Mouse (Mus musculus): ENCODE results near the gene Cttnbp2. TPM values are rescaled to one million over a fixed set of nuclear protein-coding genes. Genes with fewer than 3 reads are reported as not detected.

Cttnbp2 gene
- polyA plus RNA-seq, 1 experiment from 2014 or later, result 6.0 TPM

DNA sequence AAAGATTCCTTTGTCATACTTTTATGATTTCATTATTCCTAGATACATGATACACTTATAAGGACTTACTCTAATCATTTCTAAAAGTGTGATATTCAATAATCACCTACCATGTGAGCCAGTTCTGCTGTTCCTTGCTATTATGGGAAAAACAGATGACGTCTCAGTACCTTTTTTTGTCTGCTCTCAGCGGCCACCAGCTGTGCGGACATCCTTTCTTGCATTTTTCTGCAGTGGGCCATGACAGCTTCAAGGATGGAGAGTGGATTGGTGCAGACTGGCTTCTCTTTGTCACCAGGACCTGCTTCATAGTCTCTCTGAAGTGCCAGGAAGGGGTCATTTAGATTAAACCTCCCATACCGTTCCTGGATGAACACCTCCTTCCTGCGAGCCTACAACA is 66.6 kb downstream of the Cttnbp2 start:
- ATAC-seq (replicated peaks; ENCODE audit: extremely low read depth, insufficient read depth, low FRiP score), result no peak

DNA sequence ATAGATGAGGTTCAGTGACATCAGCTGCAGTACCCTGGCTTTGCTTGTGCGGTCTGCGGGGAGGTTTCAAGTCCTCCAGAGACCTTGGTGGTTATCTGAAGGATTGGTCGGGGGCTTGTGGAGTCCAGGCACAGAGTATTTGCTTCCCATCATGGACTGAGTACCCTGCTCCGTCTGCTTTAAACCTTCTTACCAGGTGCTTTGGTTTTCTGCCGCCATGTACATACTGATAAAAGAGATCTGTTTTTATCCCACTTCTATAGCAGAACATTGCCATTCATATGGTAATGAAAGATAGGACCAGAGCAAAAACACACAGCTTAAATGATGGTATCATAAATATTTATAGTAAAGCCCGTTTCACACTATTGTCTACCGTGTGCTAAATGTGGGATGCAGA is 67.7 kb downstream of the Cttnbp2 start:
- Histone ChIP-seq H3K9me3 (replicated peaks; ENCODE audit: control insufficient read depth, low read length) (no peaks in the 10 kb centered on the region), H3K27me3 (ENCODE audit: control insufficient read depth, insufficient read depth, low read length) (no peaks in the 10 kb centered on the region), H3K4me3 (ENCODE audit: low read length) (no peak overlapping the region), H3K4me1 (ENCODE audit: control insufficient read depth, insufficient read depth, low read length) (no peaks in the 10 kb centered on the region), H3K4me2 (ENCODE audit: low read depth, low read length) (no peak overlapping the region), H3K36me3 (ENCODE audit: control insufficient read depth, insufficient read depth) (no peaks in the 10 kb centered on the region), H3K27ac (ENCODE audit: low read length) (no peak overlapping the region), H3K9ac (ENCODE audit: low read length) (no peak overlapping the region)
- 70% methylated on average over 7 of the region's 7 CpGs for WGBS
- no peak for ATAC-seq (replicated peaks; ENCODE audit: extremely low read depth, insufficient read depth, low FRiP score)

More for the DNA sequence above, 66.6 kb downstream of the Cttnbp2 start:
- Histone ChIP-seq H3K4me1 (ENCODE audit: control insufficient read depth, insufficient read depth, low read length) (no peaks in the 10 kb centered on the region), H3K9me3 (replicated peaks; ENCODE audit: control insufficient read depth, low read length) (no peaks in the 10 kb centered on the region), H3K27me3 (ENCODE audit: control insufficient read depth, insufficient read depth, low read length) (no peaks in the 10 kb centered on the region), H3K4me2 (ENCODE audit: low read depth, low read length) (no peak overlapping the region), H3K4me3 (ENCODE audit: low read length) (no peak overlapping the region), H3K27ac (ENCODE audit: low read length) (no peak overlapping the region), H3K36me3 (ENCODE audit: control insufficient read depth, insufficient read depth) (no peaks in the 10 kb centered on the region), H3K9ac (ENCODE audit: low read length) (no peak overlapping the region)
- 72% methylated on average over 5 of the region's 5 CpGs for WGBS

DNA sequence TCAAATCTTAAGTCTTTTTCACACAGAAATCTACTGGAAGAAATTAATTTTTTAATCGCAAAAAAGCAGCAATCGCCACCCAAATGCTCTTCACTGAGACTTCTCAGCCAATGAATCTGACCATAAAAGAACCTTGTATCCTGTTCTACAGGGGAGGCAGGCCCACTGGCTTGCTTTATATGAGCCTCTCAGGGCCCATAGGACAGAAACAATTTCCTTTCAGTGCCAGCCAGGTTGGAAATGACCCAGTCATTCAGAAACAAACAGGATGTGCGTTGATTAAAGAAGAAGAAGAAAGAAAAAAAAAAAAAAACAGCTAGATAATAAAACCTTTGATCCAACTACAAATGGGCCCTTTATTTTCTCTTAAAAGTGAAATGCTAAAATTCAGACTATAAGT is 68.3 kb downstream of the Cttnbp2 start:
- ATAC-seq (replicated peaks; ENCODE audit: extremely low read depth, insufficient read depth, low FRiP score), result no peak
- Histone ChIP-seq H3K4me3 (ENCODE audit: low read length) (no peak overlapping the region), H3K9ac (ENCODE audit: low read length) (no peak overlapping the region), H3K27me3 (ENCODE audit: control insufficient read depth, insufficient read depth, low read length) (no peaks in the 10 kb centered on the region), H3K27ac (ENCODE audit: low read length) (no peak overlapping the region), H3K36me3 (ENCODE audit: control insufficient read depth, insufficient read depth) (no peaks in the 10 kb centered on the region), H3K4me1 (ENCODE audit: control insufficient read depth, insufficient read depth, low read length) (no peaks in the 10 kb centered on the region), H3K9me3 (replicated peaks; ENCODE audit: control insufficient read depth, low read length) (no peaks in the 10 kb centered on the region), H3K4me2 (ENCODE audit: low read depth, low read length) (no peak overlapping the region)
- WGBS, result 69% methylated on average over 3 of the region's 3 CpGs

DNA sequence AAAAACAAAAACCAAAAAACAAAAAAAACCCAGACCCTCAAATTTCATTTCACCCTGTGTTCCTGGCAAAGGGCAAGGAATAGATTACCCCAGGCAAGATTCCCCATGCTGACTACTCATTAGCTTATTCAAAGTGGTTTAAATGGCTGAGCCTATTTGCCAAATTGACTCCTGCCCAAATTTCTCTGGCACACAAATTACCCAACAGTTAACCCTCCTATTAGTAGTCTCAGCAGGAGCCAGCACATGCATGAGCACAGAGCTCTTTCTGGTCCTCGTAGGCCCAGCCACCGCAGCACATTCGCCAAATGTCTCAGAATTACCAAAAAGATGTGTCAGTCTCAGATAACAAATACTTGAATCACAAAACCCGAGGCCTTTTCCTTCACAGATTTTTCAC is 68.9 kb downstream of the Cttnbp2 start:
- 60% methylated on average over 4 of the region's 4 CpGs for WGBS
- no peak overlapping the region for H3K9ac ChIP-seq (ENCODE audit: low read length)

DNA sequence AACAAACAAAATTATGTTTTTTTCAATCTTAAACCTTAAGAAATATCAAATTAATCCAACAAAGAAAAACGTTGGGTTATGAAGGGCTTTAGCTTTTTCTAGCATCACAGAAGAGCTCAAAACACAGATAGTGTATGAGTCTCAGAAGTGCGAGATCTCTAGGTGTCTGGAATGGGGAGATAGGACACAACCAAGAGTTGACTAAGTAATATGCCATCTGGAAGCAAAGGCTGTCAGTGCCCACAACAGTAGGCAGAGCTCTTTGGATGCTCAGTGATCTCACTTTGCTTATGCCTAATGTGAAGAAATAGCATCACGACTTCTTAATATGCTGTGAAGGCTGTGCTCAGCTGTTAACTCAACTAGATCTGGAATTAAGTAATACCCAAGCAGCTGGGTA is 72.3 kb downstream of the Cttnbp2 start:
- H3K9ac ChIP-seq (ENCODE audit: low read length), result no peak overlapping the region
- no peak overlapping the region for H3K4me3 ChIP-seq (ENCODE audit: low read length)
- no peak for ATAC-seq (replicated peaks; ENCODE audit: extremely low read depth, insufficient read depth, low FRiP score)
- no peaks in the 10 kb centered on the region for H3K9me3 ChIP-seq (replicated peaks; ENCODE audit: control insufficient read depth, low read length)
- no peak overlapping the region for H3K27ac ChIP-seq (ENCODE audit: low read length)
- no peaks in the 10 kb centered on the region for H3K27me3 ChIP-seq (ENCODE audit: control insufficient read depth, insufficient read depth, low read length)
- no peaks in the 10 kb centered on the region for H3K36me3 ChIP-seq (ENCODE audit: control insufficient read depth, insufficient read depth)
- WGBS, result 78% methylated on average over 3 of the region's 3 CpGs
- H3K4me1 ChIP-seq (ENCODE audit: control insufficient read depth, insufficient read depth, low read length), result peaks cover 3% of the 10 kb centered on the region; the same call in 1 of the 2 replicates
- H3K4me2 ChIP-seq (ENCODE audit: low read depth, low read length), result no peak overlapping the region

More for the DNA sequence above, 68.9 kb downstream of the Cttnbp2 start:
- Histone ChIP-seq H3K4me2 (ENCODE audit: low read depth, low read length) (no peak overlapping the region), H3K9me3 (replicated peaks; ENCODE audit: control insufficient read depth, low read length) (no peaks in the 10 kb centered on the region), H3K27ac (ENCODE audit: low read length) (no peak overlapping the region), H3K4me3 (ENCODE audit: low read length) (no peak overlapping the region), H3K27me3 (ENCODE audit: control insufficient read depth, insufficient read depth, low read length) (no peaks in the 10 kb centered on the region), H3K4me1 (ENCODE audit: control insufficient read depth, insufficient read depth, low read length) (peaks cover 3% of the 10 kb centered on the region; the same call in 1 of the 2 replicates), H3K36me3 (ENCODE audit: control insufficient read depth, insufficient read depth) (no peaks in the 10 kb centered on the region)
- no peak for ATAC-seq (replicated peaks; ENCODE audit: extremely low read depth, insufficient read depth, low FRiP score)

DNA sequence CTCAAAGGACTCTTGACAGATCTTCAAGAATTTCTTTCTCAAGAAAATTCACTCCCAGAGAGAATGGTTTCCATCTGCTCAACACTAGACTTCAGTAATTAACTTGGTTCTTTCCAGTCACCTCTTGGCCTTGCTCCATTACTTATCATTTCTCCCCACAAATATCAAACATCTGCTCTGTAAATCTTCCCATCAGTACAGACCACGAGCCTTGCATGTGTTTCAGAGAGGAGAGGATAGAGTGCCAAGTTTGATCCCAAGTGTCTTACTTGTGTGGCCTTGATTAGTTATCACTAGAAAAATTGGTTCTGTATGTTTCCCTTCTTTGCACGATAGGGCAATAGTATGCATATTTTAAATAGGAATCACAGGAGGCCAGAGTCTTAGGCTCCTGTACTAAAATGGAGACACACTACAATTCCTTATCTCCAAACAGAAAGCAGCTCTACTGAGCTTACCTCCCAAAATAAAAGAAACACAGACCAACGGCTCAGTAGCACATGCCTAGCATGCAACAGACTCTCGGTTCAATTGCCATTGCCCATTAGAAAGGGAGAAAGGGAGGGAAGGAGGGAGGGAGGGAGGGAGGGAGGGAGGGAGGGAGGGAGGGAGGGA is 73.6 kb downstream of the Cttnbp2 start:
- Histone ChIP-seq H3K27me3 (ENCODE audit: control insufficient read depth, insufficient read depth, low read length) (no peaks in the 10 kb centered on the region), H3K36me3 (ENCODE audit: control insufficient read depth, insufficient read depth) (no peaks in the 10 kb centered on the region), H3K9ac (ENCODE audit: low read length) (no peak overlapping the region), H3K4me3 (ENCODE audit: low read length) (no peak overlapping the region), H3K27ac (ENCODE audit: low read length) (no peak overlapping the region), H3K4me1 (ENCODE audit: control insufficient read depth, insufficient read depth, low read length) (peaks cover 5% of the 10 kb centered on the region), H3K9me3 (replicated peaks; ENCODE audit: control insufficient read depth, low read length) (no peaks in the 10 kb centered on the region), H3K4me2 (ENCODE audit: low read depth, low read length) (no peak overlapping the region)
- ATAC-seq (replicated peaks; ENCODE audit: extremely low read depth, insufficient read depth, low FRiP score), result no peak
- WGBS, result 24% methylated on average over 4 of the region's 4 CpGs

DNA sequence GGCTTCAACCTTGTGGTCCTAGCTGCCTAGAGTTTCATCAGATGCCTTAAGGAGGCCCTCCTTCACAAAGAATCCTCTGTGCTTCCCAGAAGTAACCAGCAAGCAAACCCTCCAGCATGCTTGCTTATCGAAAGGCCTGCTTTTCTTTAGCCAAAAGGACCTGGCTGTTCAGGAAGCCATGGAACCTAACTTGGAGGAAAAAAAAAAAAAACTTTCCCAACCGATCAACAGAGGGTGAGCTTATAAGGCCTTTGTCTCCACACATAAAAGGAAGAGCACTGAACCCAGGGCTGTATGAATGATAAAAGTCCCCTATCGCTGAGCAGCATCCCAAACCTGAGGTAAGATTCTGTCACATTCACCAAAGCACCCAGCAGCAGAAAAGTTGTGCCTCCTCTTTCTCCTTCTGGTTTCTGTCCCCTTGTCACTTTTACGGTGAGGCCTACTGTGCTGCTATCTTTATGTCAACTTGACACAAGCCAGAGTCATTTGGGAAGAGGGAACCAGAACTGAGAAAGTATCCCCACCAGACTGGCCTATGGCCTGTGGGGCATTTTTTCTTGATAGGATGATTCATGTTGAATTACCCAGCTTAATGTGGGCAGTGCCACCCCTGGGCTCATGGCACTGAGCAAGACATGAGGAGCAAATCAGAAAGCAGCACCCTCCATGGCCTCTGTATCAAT is 78.4 kb downstream of the Cttnbp2 start:
- ATAC-seq (replicated peaks; ENCODE audit: extremely low read depth, insufficient read depth, low FRiP score), result peak; percentile 72
- no peaks in the 10 kb centered on the region for H3K36me3 ChIP-seq (ENCODE audit: control insufficient read depth, insufficient read depth)
- no peak overlapping the region for H3K4me2 ChIP-seq (ENCODE audit: low read depth, low read length)
- no peak overlapping the region for H3K9ac ChIP-seq (ENCODE audit: low read length)
- no peaks in the 10 kb centered on the region for H3K27me3 ChIP-seq (ENCODE audit: control insufficient read depth, insufficient read depth, low read length)
- 23% methylated on average over 4 of the region's 4 CpGs for WGBS
- H3K27ac ChIP-seq (ENCODE audit: low read length), result peak overlapping the region; percentile 70
- H3K9me3 ChIP-seq (replicated peaks; ENCODE audit: control insufficient read depth, low read length), result no peaks in the 10 kb centered on the region
- peaks cover 18% of the 10 kb centered on the region for H3K4me1 ChIP-seq (ENCODE audit: control insufficient read depth, insufficient read depth, low read length)
- no peak overlapping the region for H3K4me3 ChIP-seq (ENCODE audit: low read length)

DNA sequence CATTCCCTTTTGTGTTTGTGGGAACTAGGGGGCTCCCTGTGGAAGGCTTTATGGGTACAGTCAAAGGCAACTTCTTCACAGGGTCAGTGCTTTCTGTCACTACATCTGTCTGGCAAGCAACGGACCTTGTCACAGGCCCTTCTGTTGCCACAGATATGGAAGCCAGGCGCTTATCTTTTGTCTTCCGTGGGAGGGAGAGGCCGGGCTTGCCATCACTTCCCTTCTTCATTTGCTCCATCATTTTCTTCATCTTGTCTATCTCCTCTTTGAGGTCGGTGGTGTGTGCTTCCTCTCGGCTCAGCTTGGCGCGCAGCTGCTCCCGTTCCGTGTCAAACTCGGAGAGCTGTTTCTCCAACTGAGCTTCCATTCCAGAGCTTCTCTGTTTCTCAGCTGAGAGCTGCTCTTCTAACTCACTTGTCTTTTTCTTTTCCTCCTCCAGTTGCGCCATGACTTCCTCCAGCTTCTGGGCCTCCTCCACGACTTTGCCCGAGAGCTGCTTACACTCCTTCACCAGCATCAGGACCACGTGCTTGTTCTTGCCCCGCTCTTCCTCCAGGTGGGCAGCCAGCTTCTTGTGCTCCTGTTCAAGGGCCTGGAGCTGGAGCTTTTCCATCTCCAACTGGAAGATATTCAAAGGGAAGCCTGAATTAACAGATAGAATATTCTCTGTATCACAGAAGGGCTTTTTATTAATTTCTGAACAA is 79.7 kb downstream of the Cttnbp2 start:
- H3K9ac ChIP-seq (ENCODE audit: low read length), result no peak overlapping the region
- H3K27me3 ChIP-seq (ENCODE audit: control insufficient read depth, insufficient read depth, low read length), result no peaks in the 10 kb centered on the region
- WGBS, result 74% methylated on average over 16 of the region's 16 CpGs
- no peak overlapping the region for H3K4me2 ChIP-seq (ENCODE audit: low read depth, low read length)
- no peak overlapping the region for H3K4me3 ChIP-seq (ENCODE audit: low read length)
- no peak overlapping the region for H3K27ac ChIP-seq (ENCODE audit: low read length)
- H3K9me3 ChIP-seq (replicated peaks; ENCODE audit: control insufficient read depth, low read length), result no peaks in the 10 kb centered on the region
- H3K4me1 ChIP-seq (ENCODE audit: control insufficient read depth, insufficient read depth, low read length), result peaks cover 15% of the 10 kb centered on the region
- ATAC-seq (replicated peaks; ENCODE audit: extremely low read depth, insufficient read depth, low FRiP score), result no peak
- H3K36me3 ChIP-seq (ENCODE audit: control insufficient read depth, insufficient read depth), result no peaks in the 10 kb centered on the region

DNA sequence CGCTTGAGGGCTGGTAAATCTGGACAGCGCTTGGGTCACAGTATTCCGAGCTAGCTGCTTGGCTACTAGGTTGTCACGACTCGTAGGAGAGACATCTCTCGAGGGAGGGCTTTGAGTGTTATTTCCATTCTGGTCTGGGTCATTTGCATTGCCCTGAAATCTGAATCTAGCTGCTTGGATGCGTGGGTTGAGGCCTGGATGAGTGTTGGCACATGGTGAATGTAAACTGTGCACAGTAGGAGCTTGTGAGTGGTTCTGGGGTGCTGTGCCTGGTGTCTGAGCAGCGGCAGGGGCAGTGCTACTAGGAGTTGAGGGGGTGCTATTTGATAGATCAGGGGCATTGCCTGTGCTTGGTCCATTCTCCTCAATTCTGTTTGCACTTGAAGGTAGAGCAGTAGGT is 80.3 kb downstream of the Cttnbp2 start:
- no peak for ATAC-seq (replicated peaks; ENCODE audit: extremely low read depth, insufficient read depth, low FRiP score)
- H3K4me1 ChIP-seq (ENCODE audit: control insufficient read depth, insufficient read depth, low read length), result peaks cover 15% of the 10 kb centered on the region
- 85% methylated on average over 8 of the region's 8 CpGs for WGBS

More for the DNA sequence above, 80.3 kb downstream of the Cttnbp2 start:
- H3K4me2 ChIP-seq (ENCODE audit: low read depth, low read length), result no peak overlapping the region
- H3K9me3 ChIP-seq (replicated peaks; ENCODE audit: control insufficient read depth, low read length), result no peaks in the 10 kb centered on the region
- no peak overlapping the region for H3K4me3 ChIP-seq (ENCODE audit: low read length)
- H3K27me3 ChIP-seq (ENCODE audit: control insufficient read depth, insufficient read depth, low read length), result no peaks in the 10 kb centered on the region
- no peak overlapping the region for H3K9ac ChIP-seq (ENCODE audit: low read length)
- H3K36me3 ChIP-seq (ENCODE audit: control insufficient read depth, insufficient read depth), result no peaks in the 10 kb centered on the region
- H3K27ac ChIP-seq (ENCODE audit: low read length), result no peak overlapping the region
